Mouse (Mus musculus): ENCODE data around the gene Lepr. TPM values are rescaled to one million over a fixed set of nuclear protein-coding genes. Genes with fewer than 3 reads are reported as not detected.
"Not testable (repeated sequence)": the region's sequence is repeated elsewhere in the genome, so short reads cannot be mapped to it uniquely, and the experiment has no call there.

Gene Lepr
- total RNA-seq, 1 experiment from 2014 or later: 16.5 TPM

DNA sequence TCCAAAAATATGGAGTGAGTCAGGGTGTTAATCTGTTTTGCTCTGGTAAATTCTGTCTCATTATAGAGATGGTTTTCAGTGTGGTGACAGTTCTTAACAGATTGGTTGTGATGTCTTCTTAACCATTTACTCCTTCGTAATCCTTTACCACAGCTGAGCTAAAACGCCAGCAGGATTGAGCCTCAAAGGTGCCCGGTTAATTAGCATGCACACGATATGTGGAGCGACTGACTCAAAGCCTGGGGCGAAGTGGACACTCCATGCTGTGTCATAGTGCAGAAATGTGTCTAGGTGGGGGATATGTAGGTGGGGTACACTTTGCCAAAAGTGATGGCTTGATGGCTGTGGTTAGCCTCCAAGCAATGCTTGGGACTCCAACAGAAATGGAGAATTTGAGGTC lies 1.4 kb upstream of the Lepr start:
- no peak for DNase-seq

DNA sequence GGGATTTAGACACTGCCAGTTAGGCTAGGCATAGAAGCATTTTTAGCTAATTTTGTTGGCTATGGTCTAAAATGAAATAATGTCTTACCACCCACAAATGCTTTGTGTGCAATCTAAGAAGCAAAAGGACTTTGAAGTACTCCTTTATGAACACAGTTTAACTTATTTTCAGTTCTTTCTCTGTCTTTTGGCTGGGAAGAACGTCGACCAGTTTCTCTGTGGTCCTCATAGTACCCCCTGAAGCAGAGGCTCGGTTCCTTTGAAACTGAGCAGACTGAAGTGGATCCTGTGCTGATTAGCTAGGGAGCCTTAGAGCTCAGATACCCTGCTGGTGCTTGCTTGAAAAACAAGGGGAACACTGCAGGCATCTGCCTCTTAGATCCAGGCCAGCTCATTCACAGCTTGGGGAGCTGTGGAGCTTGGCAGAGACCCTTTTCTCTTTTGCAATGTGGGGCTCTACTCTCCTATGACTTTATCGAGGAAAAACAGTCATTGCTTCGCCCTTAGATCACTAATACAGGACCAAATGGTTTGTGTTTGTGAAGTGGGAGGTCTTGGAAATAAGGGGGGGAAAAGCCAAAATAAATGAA lies 1.9 kb downstream of the Lepr start:
- no peak for DNase-seq

DNA sequence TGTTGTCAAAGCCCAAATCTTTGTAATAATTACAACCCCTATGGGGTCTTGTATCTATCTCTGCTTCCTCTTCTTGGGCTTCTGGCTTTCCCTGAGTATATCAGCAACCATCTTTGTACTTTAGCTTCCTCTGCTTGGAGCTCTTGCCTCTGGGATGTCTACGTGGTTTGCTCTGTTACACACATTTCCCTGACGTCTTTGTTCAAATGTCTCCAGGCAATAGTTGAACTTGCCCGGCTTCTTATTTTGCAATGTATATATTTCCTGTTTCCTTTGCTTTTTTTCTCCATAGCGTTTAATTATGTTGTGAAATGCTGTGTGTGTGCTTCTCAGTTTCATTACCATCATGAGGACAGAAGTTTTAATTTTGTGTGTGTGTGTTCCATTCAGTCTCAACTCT lies 4.5 kb downstream of the Lepr start:
- DNase-seq: no peak

DNA sequence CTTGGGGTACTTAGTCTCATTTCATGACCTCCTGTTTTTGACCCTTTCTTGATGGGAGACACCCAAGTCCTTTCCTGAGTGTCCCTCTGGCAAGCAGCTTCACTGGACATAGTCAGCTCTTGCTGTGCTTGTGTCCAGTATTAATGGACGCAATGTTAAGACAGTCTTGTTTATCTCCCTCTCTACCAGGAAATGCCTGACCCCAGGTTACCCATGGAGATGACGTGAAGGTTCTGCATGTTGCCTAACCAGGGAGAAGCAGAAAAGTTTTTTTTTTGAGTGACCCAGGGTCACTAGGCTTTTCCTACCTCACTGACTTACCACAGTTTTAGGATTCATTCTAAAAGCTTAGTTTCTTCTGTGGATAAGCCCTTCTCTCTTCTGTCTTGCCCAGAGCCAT lies 24.8 kb downstream of the Lepr start:
- DNase-seq: no peak

DNA sequence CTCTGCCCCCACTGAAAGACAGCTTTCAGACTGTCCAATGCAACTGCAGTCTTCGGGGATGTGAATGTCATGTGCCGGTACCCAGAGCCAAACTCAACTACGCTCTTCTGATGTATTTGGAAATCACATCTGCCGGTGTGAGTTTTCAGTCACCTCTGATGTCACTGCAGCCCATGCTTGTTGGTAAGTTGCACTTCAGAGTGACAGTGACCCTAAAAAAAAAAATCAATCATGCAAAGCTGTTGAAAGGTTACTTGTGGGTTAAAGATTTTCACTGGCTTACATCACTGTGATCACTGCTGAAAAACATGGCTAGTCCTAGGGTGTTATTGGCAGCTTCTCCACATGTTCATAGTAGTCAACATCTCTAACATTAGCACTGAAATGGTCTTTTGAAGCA lies 28.3 kb downstream of the Lepr start:
- no peak for DNase-seq

DNA sequence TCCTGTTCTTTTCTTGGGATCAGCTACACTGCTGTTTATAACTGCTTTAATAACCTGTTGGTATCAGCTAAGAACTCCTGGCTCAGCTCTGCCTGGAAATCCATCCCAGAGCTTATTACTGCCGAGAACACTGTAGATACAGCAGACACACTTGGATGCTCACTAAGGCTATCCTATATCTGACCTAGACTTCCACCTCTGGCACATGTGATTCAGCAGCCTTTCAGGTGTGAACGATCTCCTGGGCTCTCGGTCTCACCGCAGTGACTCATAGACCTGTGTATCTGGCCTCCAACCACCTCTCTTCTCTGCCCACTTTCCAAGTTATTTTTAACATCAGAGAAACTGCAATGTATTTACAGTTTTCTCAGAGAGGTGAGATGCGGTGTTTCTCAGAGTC lies 43.3 kb downstream of the Lepr start:
- DNase-seq: no peak

DNA sequence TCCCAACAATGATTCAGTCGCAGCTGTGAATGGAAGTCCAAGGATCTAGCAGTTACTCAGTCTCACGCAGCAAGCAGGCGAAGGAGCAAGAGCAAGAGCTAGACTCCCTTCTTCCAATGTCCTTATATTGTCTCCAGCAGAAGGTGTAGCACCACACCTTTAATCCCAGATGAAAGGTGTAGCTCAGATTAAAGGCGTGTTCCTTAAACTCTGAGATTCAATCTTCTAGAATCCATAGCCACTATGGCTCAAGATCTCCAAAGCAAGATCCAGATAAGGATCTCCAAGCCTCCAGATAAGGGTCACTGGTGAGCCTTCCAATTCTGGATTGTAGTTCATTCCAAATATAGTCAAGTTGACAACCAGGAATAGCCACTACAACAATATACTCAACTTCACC lies 126.7 kb downstream of the Lepr start, which contains the start of gene B020004J07Rik:
Gene B020004J07Rik, minus strand, starts transcription at position 101 of the 400 bp plus-strand sequence.
- DNase-seq: not testable (repeated sequence)

DNA sequence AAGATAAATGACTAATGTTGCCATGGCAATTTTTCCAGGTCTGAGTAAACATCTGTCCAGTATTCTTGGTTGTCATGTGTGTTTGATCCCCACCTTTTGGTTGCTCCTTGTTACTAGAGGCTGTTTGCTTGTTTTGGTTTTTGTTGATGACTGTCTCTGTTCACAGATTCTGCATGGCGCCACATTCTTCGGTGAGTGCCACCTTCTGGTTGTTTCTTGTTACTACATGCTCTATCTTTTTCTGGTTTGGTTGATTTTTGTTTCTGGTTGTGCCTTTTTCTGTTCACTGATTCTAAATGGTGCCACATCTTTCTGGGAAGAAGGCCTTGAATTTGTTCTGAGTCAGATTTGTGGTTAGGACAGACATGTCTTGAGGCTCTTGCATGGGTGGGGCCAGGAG lies 133.7 kb downstream of the Lepr start:
- DNase-seq: no peak

DNA sequence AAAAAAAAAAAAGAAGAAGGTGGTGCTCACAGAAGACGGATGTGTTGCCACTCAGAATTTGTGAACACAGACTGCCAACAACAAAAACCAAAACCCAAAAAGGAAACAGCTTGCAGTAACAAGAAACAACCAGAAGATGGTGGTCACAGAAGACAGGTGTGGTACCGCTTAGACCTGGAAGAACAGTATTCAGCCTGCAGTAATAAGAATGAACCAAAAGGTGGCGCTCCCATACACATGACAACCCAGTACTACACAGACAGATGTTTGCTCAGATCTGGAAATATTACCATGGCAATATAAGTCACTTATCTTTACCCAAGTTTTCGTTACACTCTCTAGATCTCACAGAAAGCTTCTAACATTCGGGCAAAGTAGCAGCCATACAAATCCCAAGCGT lies 143.7 kb downstream of the Lepr start:
- DNase-seq: peak; percentile 23

DNA sequence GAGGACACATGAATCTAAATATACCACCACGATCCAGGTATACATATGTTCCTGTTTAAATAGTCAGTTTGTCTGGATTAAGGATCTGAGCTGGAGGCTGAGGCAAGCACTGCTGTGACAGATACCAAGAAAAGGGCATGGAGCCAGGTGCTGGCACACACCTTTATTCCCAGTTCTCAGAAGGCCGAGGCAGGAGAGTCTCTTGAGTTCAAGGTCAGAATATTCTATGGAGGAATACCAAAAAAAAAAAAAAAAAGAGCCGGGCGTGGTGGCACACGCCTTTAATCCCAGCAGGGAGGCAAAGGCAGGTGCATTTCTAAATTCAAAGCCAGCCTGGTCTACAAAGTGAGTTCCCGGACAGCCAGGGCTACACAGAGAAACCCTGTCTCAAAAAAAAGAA lies 145.1 kb downstream of the Lepr start:
- DNase-seq: no peak

Other genes starting within 250 kb of the Lepr start
- gene Dnajc6, start 220.8 kb upstream of the Lepr start, total RNA-seq (2021): 3.9 and 8.3 TPM in 2 replicates
- gene Leprot, start 69.7 kb upstream of the Lepr start, total RNA-seq (2021): 56.0 and 60.1 TPM in 2 replicates
- gene B020004J07Rik, start 126.6 kb downstream of the Lepr start, total RNA-seq (2021): not detected in 2 replicates
- not detected in 2 replicates for gene C130073F10Rik, start 176.4 kb downstream of the Lepr start, total RNA-seq (2021)
- not detected in 2 replicates for gene Gm12800, start 191.7 kb downstream of the Lepr start, total RNA-seq (2021)
- gene Gm12794, start 223.0 kb downstream of the Lepr start, total RNA-seq (2021): not detected in 2 replicates